Mouse (Mus musculus): ENCODE data around the gene Adgrf1. TPM values are rescaled to one million over a fixed set of nuclear protein-coding genes. Genes with fewer than 3 reads are reported as not detected.

The Adgrf1 gene
- polyA plus RNA-seq, 1 experiment from 2014 or later = not detected

- peak; percentile 1; the same call in 1 of the 2 replicates for ATAC-seq (ENCODE audit: low FRiP score, low TSS enrichment)
- Histone ChIP-seq H3K4me1 (ENCODE audit: control insufficient read depth, insufficient read depth, low read length) (no peaks in the 10 kb centered on the region), H3K27ac (replicated peaks; ENCODE audit: low read depth, low read length) (no peak overlapping the region), H3K4me3 (replicated peaks; ENCODE audit: low read depth, low read length) (no peak overlapping the region), H3K9me3 (ENCODE audit: control insufficient read depth, low read length) (peaks cover 4% of the 10 kb centered on the region; the same call in 1 of the 2 replicates), H3K9ac (replicated peaks; ENCODE audit: low read length) (no peak overlapping the region), H3K4me2 (ENCODE audit: low read length) (no peak overlapping the region), H3K27me3 (ENCODE audit: control insufficient read depth, insufficient read depth, low read length) (no peaks in the 10 kb centered on the region), H3K36me3 (ENCODE audit: control insufficient read depth, insufficient read depth, low read length) (no peaks in the 10 kb centered on the region)
- WGBS = 89% methylated on average over 7 of the region's 7 CpGs
- no peak for DNase-seq
These were observed 5.4 kb upstream of the Adgrf1 start for GRCm38 (mm10) chr17:43264739-43265138.

DNA sequence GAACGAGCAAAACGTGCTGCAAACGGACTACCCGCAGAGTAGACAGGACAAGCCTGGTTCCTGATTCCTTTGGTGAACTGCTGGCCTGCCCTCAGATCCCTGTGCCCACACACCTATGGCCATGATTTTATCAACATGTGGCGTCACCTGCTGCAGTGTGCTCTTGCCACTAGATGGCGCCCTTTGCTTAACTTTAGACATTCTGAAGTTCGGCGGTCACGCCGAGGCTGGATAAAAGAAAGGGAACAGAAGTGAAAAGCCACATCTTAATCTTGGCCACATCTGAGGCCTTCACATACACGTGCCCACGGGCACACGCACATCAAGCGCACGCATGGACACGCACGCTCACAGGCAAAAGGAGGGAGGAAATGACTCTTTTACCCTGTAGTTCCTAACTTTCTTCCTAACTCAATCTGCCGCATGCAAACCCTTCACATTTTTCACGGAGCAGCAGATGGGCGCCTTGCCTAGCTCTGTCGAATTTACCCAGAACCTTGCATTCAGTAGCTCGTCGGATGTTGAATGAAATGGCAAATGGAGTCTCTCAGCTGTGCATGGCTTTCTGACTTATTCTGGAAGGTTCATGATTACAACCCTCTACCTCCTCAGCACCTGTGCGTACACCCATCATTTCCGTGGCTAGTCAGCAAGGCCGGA, 4.8 kb upstream of the Adgrf1 start:
- DNase-seq (peak; percentile 97), ATAC-seq (ENCODE audit: low FRiP score, low TSS enrichment) (peak; percentile 85)
- Histone ChIP-seq H3K9me3 (ENCODE audit: control insufficient read depth, low read length) (peaks cover 4% of the 10 kb centered on the region; the same call in 1 of the 2 replicates), H3K9ac (replicated peaks; ENCODE audit: low read length) (no peak overlapping the region), H3K27ac (replicated peaks; ENCODE audit: low read depth, low read length) (no peak overlapping the region), H3K4me3 (replicated peaks; ENCODE audit: low read depth, low read length) (no peak overlapping the region), H3K4me2 (ENCODE audit: low read length) (peak overlapping the region; percentile 33; the same call in 1 of the 2 replicates), H3K4me1 (ENCODE audit: control insufficient read depth, insufficient read depth, low read length) (no peaks in the 10 kb centered on the region), H3K36me3 (ENCODE audit: control insufficient read depth, insufficient read depth, low read length) (no peaks in the 10 kb centered on the region), H3K27me3 (ENCODE audit: control insufficient read depth, insufficient read depth, low read length) (no peaks in the 10 kb centered on the region)
- WGBS = 25% methylated on average over 26 of the region's 26 CpGs

- no peaks in the 10 kb centered on the region for H3K36me3 ChIP-seq (ENCODE audit: control insufficient read depth, insufficient read depth, low read length)
- 94% methylated on average over 6 of the region's 6 CpGs for WGBS
- no peak for ATAC-seq (ENCODE audit: low FRiP score, low TSS enrichment)
- H3K4me3 ChIP-seq (replicated peaks; ENCODE audit: low read depth, low read length) = no peak overlapping the region
- no peak overlapping the region for H3K4me2 ChIP-seq (ENCODE audit: low read length)
- H3K27ac ChIP-seq (replicated peaks; ENCODE audit: low read depth, low read length) = no peak overlapping the region
- H3K9me3 ChIP-seq (ENCODE audit: control insufficient read depth, low read length) = peaks cover 4% of the 10 kb centered on the region; the same call in 1 of the 2 replicates
- H3K27me3 ChIP-seq (ENCODE audit: control insufficient read depth, insufficient read depth, low read length) = no peaks in the 10 kb centered on the region
- no peak overlapping the region for H3K9ac ChIP-seq (replicated peaks; ENCODE audit: low read length)
- no peak for DNase-seq
- H3K4me1 ChIP-seq (ENCODE audit: control insufficient read depth, insufficient read depth, low read length) = no peaks in the 10 kb centered on the region
These were observed 4.2 kb upstream of the Adgrf1 start for GRCm38 (mm10) chr17:43265944-43266343.

GRCm38 (mm10) chr17:43266636-43267035, 3.5 kb upstream of the Adgrf1 start:
- Histone ChIP-seq H3K27me3 (ENCODE audit: control insufficient read depth, insufficient read depth, low read length) (no peaks in the 10 kb centered on the region), H3K4me2 (ENCODE audit: low read length) (no peak overlapping the region), H3K27ac (replicated peaks; ENCODE audit: low read depth, low read length) (no peak overlapping the region), H3K9ac (replicated peaks; ENCODE audit: low read length) (no peak overlapping the region), H3K36me3 (ENCODE audit: control insufficient read depth, insufficient read depth, low read length) (no peaks in the 10 kb centered on the region), H3K4me1 (ENCODE audit: control insufficient read depth, insufficient read depth, low read length) (no peaks in the 10 kb centered on the region), H3K9me3 (ENCODE audit: control insufficient read depth, low read length) (peaks cover 4% of the 10 kb centered on the region; the same call in 1 of the 2 replicates), H3K4me3 (replicated peaks; ENCODE audit: low read depth, low read length) (no peak overlapping the region)
- no peak for ATAC-seq (ENCODE audit: low FRiP score, low TSS enrichment)
- WGBS = 86% methylated on average over 2 of the region's 2 CpGs
- no peak for DNase-seq

DNA sequence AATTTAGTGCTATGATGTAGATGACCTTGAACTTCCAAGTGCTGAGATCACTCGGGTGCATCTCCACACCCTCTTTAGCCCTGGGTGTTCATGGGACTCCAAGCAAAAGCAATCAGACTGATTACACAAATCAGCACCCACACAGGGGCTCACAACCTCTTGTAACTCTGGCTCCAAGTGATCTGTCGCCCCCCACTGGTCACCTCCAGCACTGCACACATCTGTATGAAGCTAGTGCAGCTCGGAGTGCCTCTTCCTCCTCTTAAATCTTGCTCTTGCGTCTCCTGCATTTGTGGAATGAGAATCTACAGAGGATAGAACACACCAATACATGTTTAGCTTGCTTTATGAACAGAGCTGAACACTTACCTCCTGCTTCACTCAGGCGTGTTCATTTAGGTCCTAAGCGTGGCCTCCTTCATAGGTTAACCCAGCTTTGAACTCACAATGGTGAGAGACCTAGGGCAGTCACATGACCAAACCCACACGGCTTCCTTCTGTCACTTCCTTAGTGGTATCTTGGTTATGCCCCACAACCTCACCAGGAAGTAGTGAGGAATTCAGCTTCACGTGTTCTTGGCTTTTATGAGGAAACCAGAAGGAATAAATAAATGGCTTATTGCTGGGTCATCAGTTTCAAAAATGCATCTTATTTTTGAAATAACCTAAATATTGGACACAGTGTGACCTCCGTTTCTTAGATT, 2.9 kb upstream of the Adgrf1 start:
- H3K4me2 ChIP-seq (ENCODE audit: low read length) = no peak overlapping the region
- H3K9ac ChIP-seq (replicated peaks; ENCODE audit: low read length) = no peak overlapping the region
- no peak overlapping the region for H3K4me3 ChIP-seq (replicated peaks; ENCODE audit: low read depth, low read length)
- H3K36me3 ChIP-seq (ENCODE audit: control insufficient read depth, insufficient read depth, low read length) = no peaks in the 10 kb centered on the region
- WGBS = 94% methylated on average over 9 of the region's 9 CpGs
- no peak for ATAC-seq (ENCODE audit: low FRiP score, low TSS enrichment)
- DNase-seq = no peak
- no peak overlapping the region for H3K27ac ChIP-seq (replicated peaks; ENCODE audit: low read depth, low read length)
- peaks cover 4% of the 10 kb centered on the region; the same call in 1 of the 2 replicates for H3K9me3 ChIP-seq (ENCODE audit: control insufficient read depth, low read length)
- H3K27me3 ChIP-seq (ENCODE audit: control insufficient read depth, insufficient read depth, low read length) = no peaks in the 10 kb centered on the region
- H3K4me1 ChIP-seq (ENCODE audit: control insufficient read depth, insufficient read depth, low read length) = no peaks in the 10 kb centered on the region

- no peak for DNase-seq
- H3K9ac ChIP-seq (replicated peaks; ENCODE audit: low read length) = no peak overlapping the region
- no peak overlapping the region for H3K27ac ChIP-seq (replicated peaks; ENCODE audit: low read depth, low read length)
- H3K27me3 ChIP-seq (ENCODE audit: control insufficient read depth, insufficient read depth, low read length) = no peaks in the 10 kb centered on the region
- no peaks in the 10 kb centered on the region for H3K9me3 ChIP-seq (ENCODE audit: control insufficient read depth, low read length)
- no peaks in the 10 kb centered on the region for H3K36me3 ChIP-seq (ENCODE audit: control insufficient read depth, insufficient read depth, low read length)
- H3K4me3 ChIP-seq (replicated peaks; ENCODE audit: low read depth, low read length) = no peak overlapping the region
- no peaks in the 10 kb centered on the region for H3K4me1 ChIP-seq (ENCODE audit: control insufficient read depth, insufficient read depth, low read length)
- ATAC-seq (ENCODE audit: low FRiP score, low TSS enrichment) = no peak
- 88% methylated on average over 6 of the region's 6 CpGs for WGBS
- no peak overlapping the region for H3K4me2 ChIP-seq (ENCODE audit: low read length)
These were observed 6.1 kb downstream of the Adgrf1 start for GRCm38 (mm10) chr17:43276220-43276619.

GRCm38 (mm10) chr17:43277223-43277622, 7.1 kb downstream of the Adgrf1 start:
- Histone ChIP-seq H3K9me3 (ENCODE audit: control insufficient read depth, low read length) (no peaks in the 10 kb centered on the region), H3K4me3 (replicated peaks; ENCODE audit: low read depth, low read length) (no peak overlapping the region), H3K36me3 (ENCODE audit: control insufficient read depth, insufficient read depth, low read length) (no peaks in the 10 kb centered on the region), H3K27me3 (ENCODE audit: control insufficient read depth, insufficient read depth, low read length) (no peaks in the 10 kb centered on the region), H3K4me1 (ENCODE audit: control insufficient read depth, insufficient read depth, low read length) (no peaks in the 10 kb centered on the region), H3K27ac (replicated peaks; ENCODE audit: low read depth, low read length) (no peak overlapping the region), H3K9ac (replicated peaks; ENCODE audit: low read length) (no peak overlapping the region), H3K4me2 (ENCODE audit: low read length) (no peak overlapping the region)
- DNase-seq (peak; percentile 72), ATAC-seq (ENCODE audit: low FRiP score, low TSS enrichment) (no peak)
- WGBS = 57% methylated on average over 4 of the region's 4 CpGs

- no peak overlapping the region for H3K27ac ChIP-seq (replicated peaks; ENCODE audit: low read depth, low read length)
- H3K4me2 ChIP-seq (ENCODE audit: low read length) = no peak overlapping the region
- no peaks in the 10 kb centered on the region for H3K27me3 ChIP-seq (ENCODE audit: control insufficient read depth, insufficient read depth, low read length)
- H3K36me3 ChIP-seq (ENCODE audit: control insufficient read depth, insufficient read depth, low read length) = no peaks in the 10 kb centered on the region
- no peaks in the 10 kb centered on the region for H3K4me1 ChIP-seq (ENCODE audit: control insufficient read depth, insufficient read depth, low read length)
- DNase-seq (no peak), ATAC-seq (ENCODE audit: low FRiP score, low TSS enrichment) (no peak)
- H3K4me3 ChIP-seq (replicated peaks; ENCODE audit: low read depth, low read length) = no peak overlapping the region
- WGBS = 84% methylated on average over 7 of the region's 7 CpGs
- H3K9ac ChIP-seq (replicated peaks; ENCODE audit: low read length) = no peak overlapping the region
- H3K9me3 ChIP-seq (ENCODE audit: control insufficient read depth, low read length) = no peaks in the 10 kb centered on the region
These were observed 9.5 kb downstream of the Adgrf1 start for GRCm38 (mm10) chr17:43279671-43280070.

DNA sequence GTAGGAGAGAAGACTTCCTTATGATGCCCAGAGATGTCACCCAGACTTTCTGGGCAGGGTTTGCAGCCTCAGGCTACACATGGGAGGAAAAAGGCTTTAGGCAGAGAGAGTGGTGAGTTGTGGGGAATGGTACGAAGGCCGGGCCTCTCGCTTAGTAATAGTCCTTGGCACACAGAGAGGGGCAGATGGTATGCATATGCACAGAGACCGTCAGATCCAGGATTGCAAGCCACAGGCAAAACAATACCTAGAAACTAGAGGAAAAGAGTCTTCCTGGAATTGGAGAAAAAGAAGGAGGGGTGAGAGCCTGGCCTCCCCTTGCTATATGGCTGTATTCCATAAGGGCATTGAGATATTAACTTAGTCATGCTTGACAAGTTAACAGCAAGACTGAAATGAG, 12.2 kb downstream of the Adgrf1 start:
- Histone ChIP-seq H3K4me1 (ENCODE audit: control insufficient read depth, insufficient read depth, low read length) (no peaks in the 10 kb centered on the region), H3K36me3 (ENCODE audit: control insufficient read depth, insufficient read depth, low read length) (no peaks in the 10 kb centered on the region), H3K9ac (replicated peaks; ENCODE audit: low read length) (no peak overlapping the region), H3K4me2 (ENCODE audit: low read length) (no peak overlapping the region), H3K4me3 (replicated peaks; ENCODE audit: low read depth, low read length) (no peak overlapping the region), H3K27ac (replicated peaks; ENCODE audit: low read depth, low read length) (no peak overlapping the region), H3K27me3 (ENCODE audit: control insufficient read depth, insufficient read depth, low read length) (no peaks in the 10 kb centered on the region), H3K9me3 (ENCODE audit: control insufficient read depth, low read length) (no peaks in the 10 kb centered on the region)
- no peak for ATAC-seq (ENCODE audit: low FRiP score, low TSS enrichment)
- DNase-seq = no peak
- WGBS = 93% methylated on average over 4 of the region's 4 CpGs

Measured in midbrain, embryonic 14.5 days (tissue).